Mouse (Mus musculus): ENCODE results near the gene Cutc. TPM values are rescaled to one million over a fixed set of nuclear protein-coding genes. Genes with fewer than 3 reads are reported as not detected.

The Cutc gene
- total RNA-seq (2012; rRNA removed) = 2.9 and 3.8 TPM in 2 replicates

DNA sequence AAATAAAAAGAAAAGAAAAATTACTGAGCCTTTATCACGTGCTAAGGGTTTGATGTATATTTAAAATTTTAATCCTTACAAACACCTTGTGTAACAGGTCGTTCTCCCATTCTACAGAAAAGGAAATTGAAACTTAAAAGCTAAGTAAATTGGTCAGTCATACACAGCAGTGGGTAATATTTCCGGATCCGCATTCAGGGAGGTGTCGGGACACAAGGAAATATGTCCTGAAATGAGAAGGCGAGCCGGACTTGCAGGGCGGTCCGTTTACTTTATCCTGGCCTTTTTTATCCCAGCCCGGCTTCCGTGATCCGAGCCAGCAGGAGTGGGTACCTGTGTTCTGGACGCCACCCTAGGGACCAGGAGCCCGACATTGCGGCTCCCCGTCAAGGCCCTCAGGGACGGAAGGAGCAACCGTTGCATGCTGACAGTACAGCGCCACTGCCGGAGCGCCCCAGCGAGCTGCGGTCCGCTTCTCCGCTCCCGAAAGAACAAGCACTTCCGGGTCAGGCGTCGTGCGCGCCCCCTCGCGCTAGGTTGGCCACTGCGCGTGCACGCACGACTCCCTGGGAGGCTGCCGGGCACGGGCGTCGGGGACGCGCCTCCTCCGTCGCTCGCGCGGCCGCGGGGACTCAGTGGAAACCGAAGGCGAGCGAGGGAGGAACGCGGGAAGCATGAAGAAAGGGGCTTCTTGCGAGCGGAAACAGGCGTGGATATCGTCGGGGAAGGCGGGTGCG, at the start of gene Cutc, which contains the start of gene Cox15:
TSS of gene Cutc (plus strand) at position 508 of the 737 bp plus-strand sequence.
TSS of gene Cox15 (minus strand) at position 512 of the 737 bp plus-strand sequence.
- peak; percentile 90 for DNase-seq (ENCODE audit: low read depth, low spot score)
- H3K9me3 ChIP-seq (ENCODE audit: control insufficient read depth, insufficient read depth, low read depth, low read length) = no peaks in the 10 kb centered on the region
- peak within 1 kb of the TSS; percentile 32 for H3K27ac ChIP-seq (ENCODE audit: insufficient read depth, low read depth, low read length, poor library complexity, severe bottlenecking)
- peak within 1 kb of the TSS; percentile 78 to 90 for H3K4me3 ChIP-seq (ENCODE audit: insufficient read depth in 1 of 2, low read depth in 1 of 2, low read length in 2 of 2, poor library complexity in 1 of 2, severe bottlenecking in 1 of 2)
- in situ Hi-C loops (cut with MboI; ENCODE audit: low sequenced_read_pairs in 2 of 2, unreplicated experiment in 2 of 2) = no loop called here
- no peak for TF ChIP-seq ZNF384 (IDR thresholded peaks at IDR 0.05; ENCODE audit: low read depth, low read length)
- peak; percentile 70; the same call in 1 of the 2 replicates for TF ChIP-seq HCFC1 (IDR thresholded peaks at IDR 0.05; ENCODE audit: borderline replicate concordance, insufficient read depth, low read length)
- TF ChIP-seq MAFK (IDR thresholded peaks at IDR 0.05; ENCODE audit: insufficient read depth, low read depth, low read length) = no peak
- 0 out of 2 replicates have a peak, but pooled peaks have one; percentile 30 for TF ChIP-seq CHD2 (IDR thresholded peaks at IDR 0.05; ENCODE audit: low read depth, low read length)
- no peak for TF ChIP-seq ZC3H11A (IDR thresholded peaks at IDR 0.05; ENCODE audit: borderline replicate concordance, low read depth, low read length)
- H3K9ac ChIP-seq (ENCODE audit: insufficient read depth, low read depth, low read length, poor library complexity, severe bottlenecking) = peak within 1 kb of the TSS; percentile 93
- H3K36me3 ChIP-seq (ENCODE audit: control insufficient read depth, insufficient read depth, low read length, poor library complexity, severe bottlenecking) = peaks cover 16% of the 10 kb centered on the region
- H3K4me1 ChIP-seq (ENCODE audit: control insufficient read depth in 2 of 2, insufficient read depth in 2 of 2, low read length in 2 of 2, poor library complexity in 1 of 2) = peaks cover 0 to 4% of the 10 kb centered on the region in 2 experiments; a peak in 1 of 4 replicates

DNA sequence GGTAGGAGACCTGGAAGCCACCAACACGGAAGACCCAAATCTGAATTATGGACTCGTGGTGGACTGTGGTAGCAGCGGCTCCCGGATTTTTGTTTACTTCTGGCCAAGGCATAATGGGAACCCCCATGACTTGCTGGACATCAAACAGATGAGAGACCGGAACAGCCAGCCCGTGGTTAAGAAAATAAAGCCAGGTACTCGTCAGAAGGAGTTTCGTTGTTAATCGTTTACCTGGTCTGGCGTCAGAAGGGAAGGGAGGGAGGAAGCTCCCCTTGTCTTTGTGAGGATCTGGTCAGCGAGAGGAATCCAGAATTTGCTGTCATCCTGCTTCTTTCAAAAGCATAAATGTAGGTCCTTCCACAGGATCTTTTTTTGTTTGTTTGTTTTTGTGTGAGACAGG, 48.6 kb upstream of the Cutc start:
- no peaks in the 10 kb centered on the region for H3K9me3 ChIP-seq (ENCODE audit: control insufficient read depth, insufficient read depth, low read depth, low read length)
- H3K36me3 ChIP-seq (ENCODE audit: control insufficient read depth, insufficient read depth, low read length, poor library complexity, severe bottlenecking) = no peaks in the 10 kb centered on the region; the same call in 1 of the 2 replicates
- TF ChIP-seq HCFC1 (IDR thresholded peaks at IDR 0.05; ENCODE audit: borderline replicate concordance, insufficient read depth, low read length) (no peak), ZNF384 (IDR thresholded peaks at IDR 0.05; ENCODE audit: low read depth, low read length) (no peak), ZC3H11A (IDR thresholded peaks at IDR 0.05; ENCODE audit: borderline replicate concordance, low read depth, low read length) (no peak), CHD2 (IDR thresholded peaks at IDR 0.05; ENCODE audit: low read depth, low read length) (no peak), MAFK (IDR thresholded peaks at IDR 0.05; ENCODE audit: insufficient read depth, low read depth, low read length) (no peak)
- no peak for DNase-seq (ENCODE audit: low read depth, low spot score)
- no peak overlapping the region for H3K9ac ChIP-seq (ENCODE audit: insufficient read depth, low read depth, low read length, poor library complexity, severe bottlenecking)
- H3K4me3 ChIP-seq (ENCODE audit: insufficient read depth in 1 of 2, low read depth in 1 of 2, low read length in 2 of 2, poor library complexity in 1 of 2, severe bottlenecking in 1 of 2) = no peak overlapping the region
- H3K27ac ChIP-seq (ENCODE audit: insufficient read depth, low read depth, low read length, poor library complexity, severe bottlenecking) = no peak overlapping the region
- in situ Hi-C loops (cut with MboI; ENCODE audit: low sequenced_read_pairs in 2 of 2, unreplicated experiment in 2 of 2) = no loop called here
- H3K4me1 ChIP-seq (ENCODE audit: control insufficient read depth in 2 of 2, insufficient read depth in 2 of 2, low read length in 2 of 2, poor library complexity in 1 of 2) = peaks cover 0 to 3% of the 10 kb centered on the region in 2 experiments; a peak in 2 of 4 replicates

DNA sequence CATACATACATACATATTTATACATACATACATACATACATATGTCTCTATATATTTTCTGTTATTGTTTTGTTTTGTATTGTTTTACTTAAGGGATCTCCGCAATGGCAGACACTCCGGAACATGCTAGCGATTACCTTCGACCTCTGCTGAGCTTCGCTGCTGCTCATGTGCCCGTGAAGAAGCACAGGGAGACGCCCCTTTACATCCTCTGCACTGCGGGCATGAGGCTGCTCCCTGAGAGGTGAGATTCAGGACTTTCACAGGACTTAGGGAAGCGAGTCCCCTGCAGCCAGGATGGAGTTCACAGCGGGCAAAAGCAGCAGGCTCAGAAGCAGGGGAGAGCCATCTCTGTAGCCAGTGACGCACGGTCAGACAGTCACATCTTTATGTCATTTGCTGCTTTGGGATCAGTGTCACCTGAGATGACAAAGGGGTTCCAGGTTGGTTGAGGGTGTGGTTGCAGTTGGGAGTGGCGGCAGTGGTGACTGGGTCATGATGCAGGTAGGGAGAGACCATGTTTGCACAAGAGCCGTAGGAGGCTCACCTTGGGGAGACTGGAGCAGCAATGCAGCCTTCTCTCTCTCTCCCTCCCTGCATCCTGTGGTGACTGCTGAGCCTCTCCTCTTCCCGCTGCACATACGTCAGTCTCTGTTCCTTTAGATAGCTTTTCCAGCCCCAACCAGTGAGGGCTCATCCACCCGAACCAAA, 47.9 kb upstream of the Cutc start:
- no peaks in the 10 kb centered on the region for H3K9me3 ChIP-seq (ENCODE audit: control insufficient read depth, insufficient read depth, low read depth, low read length)
- no peaks in the 10 kb centered on the region; the same call in 1 of the 2 replicates for H3K36me3 ChIP-seq (ENCODE audit: control insufficient read depth, insufficient read depth, low read length, poor library complexity, severe bottlenecking)
- in situ Hi-C loops (cut with MboI; ENCODE audit: low sequenced_read_pairs in 2 of 2, unreplicated experiment in 2 of 2) = no loop called here
- H3K4me3 ChIP-seq (ENCODE audit: insufficient read depth in 1 of 2, low read depth in 1 of 2, low read length in 2 of 2, poor library complexity in 1 of 2, severe bottlenecking in 1 of 2) = no peak overlapping the region
- TF ChIP-seq CHD2 (IDR thresholded peaks at IDR 0.05; ENCODE audit: low read depth, low read length) = no peak
- no peak for TF ChIP-seq HCFC1 (IDR thresholded peaks at IDR 0.05; ENCODE audit: borderline replicate concordance, insufficient read depth, low read length)
- no peak for TF ChIP-seq MAFK (IDR thresholded peaks at IDR 0.05; ENCODE audit: insufficient read depth, low read depth, low read length)
- TF ChIP-seq ZNF384 (IDR thresholded peaks at IDR 0.05; ENCODE audit: low read depth, low read length) = no peak
- no peak for TF ChIP-seq ZC3H11A (IDR thresholded peaks at IDR 0.05; ENCODE audit: borderline replicate concordance, low read depth, low read length)
- H3K27ac ChIP-seq (ENCODE audit: insufficient read depth, low read depth, low read length, poor library complexity, severe bottlenecking) = no peak overlapping the region
- DNase-seq (ENCODE audit: low read depth, low spot score) = no peak
- H3K9ac ChIP-seq (ENCODE audit: insufficient read depth, low read depth, low read length, poor library complexity, severe bottlenecking) = no peak overlapping the region
- H3K4me1 ChIP-seq (ENCODE audit: control insufficient read depth in 2 of 2, insufficient read depth in 2 of 2, low read length in 2 of 2, poor library complexity in 1 of 2) = no peaks in the 10 kb centered on the region; a peak in 1 of 4 replicates

DNA sequence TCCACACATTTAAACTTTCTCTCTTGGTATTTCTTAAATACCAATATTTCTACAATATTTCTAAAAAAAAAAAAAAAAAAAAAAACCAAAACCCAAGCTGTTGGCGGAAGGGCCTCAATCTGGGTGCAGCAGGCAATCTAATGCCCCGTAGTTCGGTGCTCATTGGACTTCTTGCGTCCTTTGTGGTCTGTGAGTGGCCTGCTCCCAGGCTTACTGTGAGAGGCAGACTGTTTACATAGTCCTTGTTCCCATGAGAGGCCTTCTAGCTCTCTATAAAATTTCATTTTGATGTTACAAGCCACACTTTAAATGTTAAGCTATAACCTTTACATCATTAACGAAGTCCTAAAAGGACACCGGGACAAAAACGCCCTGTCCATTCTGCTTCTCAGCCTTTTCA, 44.6 kb upstream of the Cutc start:
- TF ChIP-seq HCFC1 (IDR thresholded peaks at IDR 0.05; ENCODE audit: borderline replicate concordance, insufficient read depth, low read length) (no peak), CHD2 (IDR thresholded peaks at IDR 0.05; ENCODE audit: low read depth, low read length) (no peak), ZC3H11A (IDR thresholded peaks at IDR 0.05; ENCODE audit: borderline replicate concordance, low read depth, low read length) (no peak), ZNF384 (IDR thresholded peaks at IDR 0.05; ENCODE audit: low read depth, low read length) (no peak), MAFK (IDR thresholded peaks at IDR 0.05; ENCODE audit: insufficient read depth, low read depth, low read length) (no peak)
- no peak overlapping the region for H3K4me3 ChIP-seq (ENCODE audit: insufficient read depth in 1 of 2, low read depth in 1 of 2, low read length in 2 of 2, poor library complexity in 1 of 2, severe bottlenecking in 1 of 2)
- no peaks in the 10 kb centered on the region; the same call in 1 of the 2 replicates for H3K36me3 ChIP-seq (ENCODE audit: control insufficient read depth, insufficient read depth, low read length, poor library complexity, severe bottlenecking)
- H3K4me1 ChIP-seq (ENCODE audit: control insufficient read depth in 2 of 2, insufficient read depth in 2 of 2, low read length in 2 of 2, poor library complexity in 1 of 2) = peaks cover 6 to 8% of the 10 kb centered on the region in 2 experiments
- in situ Hi-C loops (cut with MboI; ENCODE audit: low sequenced_read_pairs in 2 of 2, unreplicated experiment in 2 of 2) = no loop called here
- H3K9me3 ChIP-seq (ENCODE audit: control insufficient read depth, insufficient read depth, low read depth, low read length) = no peaks in the 10 kb centered on the region
- DNase-seq (ENCODE audit: low read depth, low spot score) = no peak
- no peak overlapping the region for H3K9ac ChIP-seq (ENCODE audit: insufficient read depth, low read depth, low read length, poor library complexity, severe bottlenecking)
- H3K27ac ChIP-seq (ENCODE audit: insufficient read depth, low read depth, low read length, poor library complexity, severe bottlenecking) = no peak overlapping the region

Measured in ES-E14 (cell line).